Mouse (Mus musculus) spleen, adult 2 months (tissue): Measurements from ENCODE around the gene Acsm1. TPM values are rescaled to one million over a fixed set of nuclear protein-coding genes. Genes with fewer than 3 reads are reported as not detected.

ENCODE experiments used
- DNase-seq, 2 experiments: peaks; one replicate each; pipeline versions ENCODE4 v3.0.0 to v3.0.0-alpha.2; 2012 to 2021; ENCODE audit warnings: low spot score in 2 of 2, low read depth in 1 of 2
- H3K27ac ChIP-seq: fragments of 200-500 bp; 2 replicates; pipeline ENCODE4 v1.5.1; 2012; ENCODE audit warnings: low read length, inconsistent platforms; ENCODE audit not compliant: insufficient read depth
- H3K27me3 ChIP-seq: fragments of 200-500 bp; 2 replicates; pipeline ENCODE4 v1.6.1; 2012; ENCODE audit warnings: mild to moderate bottlenecking, moderate library complexity, low read length, inconsistent platforms; ENCODE audit not compliant: control insufficient read depth, insufficient read depth
- H3K36me3 ChIP-seq: fragments of 200-500 bp; 2 replicates; pipeline ENCODE4 v1.6.1; 2012; ENCODE audit warnings: mild to moderate bottlenecking, low read length, inconsistent platforms; ENCODE audit not compliant: control insufficient read depth, insufficient read depth
- H3K4me1 ChIP-seq: fragments of 200-500 bp; 2 replicates; pipeline ENCODE4 v1.6.1; 2011; ENCODE audit warnings: inconsistent platforms; ENCODE audit not compliant: control insufficient read depth, insufficient read depth, insufficient read length
- H3K4me3 ChIP-seq: fragments of 200-500 bp; 2 replicates; pipeline ENCODE4 v1.5.1; 2011; ENCODE audit warnings: mild to moderate bottlenecking, inconsistent platforms; ENCODE audit not compliant: insufficient read depth, insufficient read length; ENCODE audit errors: extremely low read depth
- CTCF ChIP-seq: fragments of 200-500 bp; IDR thresholded peaks from 2 replicates; pipeline ENCODE4 v1.5.1; 2011; ENCODE audit warnings: mild to moderate bottlenecking, inconsistent platforms; ENCODE audit not compliant: insufficient read depth, insufficient read length, insufficient replicate concordance; ENCODE audit errors: extremely low read depth
- POLR2A ChIP-seq: fragments of 200-500 bp; IDR thresholded peaks from 2 replicates; pipeline ENCODE4 v1.6.1; 2011; ENCODE audit warnings: low read depth, low read length, inconsistent platforms
- WGBS: fragments of 180-500 bp; shearing (Covaris S2); methylation state at CpG from one replicate; pipeline ENCODE4 v1.1.7; 2018; 5-methylcytosine and 5-hydroxymethylcytosine counted together
- polyA plus RNA-seq: library from polyadenylated mRNA; depleted of rRNA; stranded (reverse); fragments of >200 nt; gene quantifications from 2 replicates; pipeline ENCODE4 v1.2.3, GENCODE M21; 2012

The Acsm1 gene
- polyA plus RNA-seq, 1 experiment: not detected

GRCm38 (mm10) chr7:119617593-119617992 lies 10.8 kb downstream of the Acsm1 start:
- no peak overlapping the region for H3K27ac ChIP-seq
- H3K4me3 ChIP-seq: no peak overlapping the region
- no peaks in the 10 kb centered on the region for H3K36me3 ChIP-seq
- TF ChIP-seq CTCF: no peak
- no peak for TF ChIP-seq POLR2A
- no peaks in the 10 kb centered on the region for H3K27me3 ChIP-seq
- DNase-seq: no peak
- H3K4me1 ChIP-seq: no peaks in the 10 kb centered on the region
- WGBS: 87% methylated on average over 6 of the region's 6 CpGs

- no peaks in the 10 kb centered on the region for H3K27me3 ChIP-seq
- no peak overlapping the region for H3K27ac ChIP-seq
- H3K4me1 ChIP-seq: no peaks in the 10 kb centered on the region
- TF ChIP-seq CTCF (no peak), POLR2A (no peak)
- no peak overlapping the region for H3K4me3 ChIP-seq
- WGBS: 49% methylated on average over 4 of the region's 4 CpGs
- H3K36me3 ChIP-seq: no peaks in the 10 kb centered on the region
- DNase-seq: no peak
Observed at GRCm38 (mm10) chr7:119618209-119618935, 11.5 kb downstream of the Acsm1 start.

- TF ChIP-seq POLR2A (no peak), CTCF (no peak)
- H3K36me3 ChIP-seq: no peaks in the 10 kb centered on the region
- H3K27me3 ChIP-seq: no peaks in the 10 kb centered on the region
- DNase-seq: no peak
- H3K4me3 ChIP-seq: no peak overlapping the region
- no peak overlapping the region for H3K27ac ChIP-seq
- no peaks in the 10 kb centered on the region for H3K4me1 ChIP-seq
Observed at GRCm38 (mm10) chr7:119620157-119620556, 13.3 kb downstream of the Acsm1 start.

GRCm38 (mm10) chr7:119638773-119639172 lies 31.9 kb downstream of the Acsm1 start:
- no peaks in the 10 kb centered on the region for H3K36me3 ChIP-seq
- no peak for DNase-seq
- no peak overlapping the region for H3K4me3 ChIP-seq
- no peaks in the 10 kb centered on the region for H3K27me3 ChIP-seq
- TF ChIP-seq POLR2A (no peak), CTCF (no peak)
- no peak overlapping the region for H3K27ac ChIP-seq
- H3K4me1 ChIP-seq: no peaks in the 10 kb centered on the region

GRCm38 (mm10) chr7:119642307-119642706 lies 35.5 kb downstream of the Acsm1 start:
- Histone ChIP-seq H3K36me3 (no peaks in the 10 kb centered on the region), H3K4me3 (no peak overlapping the region), H3K27ac (no peak overlapping the region), H3K27me3 (no peaks in the 10 kb centered on the region), H3K4me1 (no peaks in the 10 kb centered on the region)
- TF ChIP-seq POLR2A (no peak), CTCF (no peak)
- 71% methylated on average over 5 of the region's 5 CpGs for WGBS
- no peak for DNase-seq

GRCm38 (mm10) chr7:119667893-119668292 lies 61.1 kb downstream of the Acsm1 start:
- no peak overlapping the region for H3K27ac ChIP-seq
- no peaks in the 10 kb centered on the region for H3K36me3 ChIP-seq
- H3K4me1 ChIP-seq: no peaks in the 10 kb centered on the region
- DNase-seq: no peak
- H3K4me3 ChIP-seq: no peak overlapping the region
- H3K27me3 ChIP-seq: no peaks in the 10 kb centered on the region
- TF ChIP-seq CTCF (no peak), POLR2A (no peak)
- WGBS: 75% methylated on average over 3 of the region's 3 CpGs

- Histone ChIP-seq H3K4me1 (no peaks in the 10 kb centered on the region), H3K27ac (no peak overlapping the region), H3K4me3 (no peak overlapping the region), H3K27me3 (no peaks in the 10 kb centered on the region), H3K36me3 (no peaks in the 10 kb centered on the region)
- whole genome bisulfite sequencing: 77% methylated on average over 5 of the region's 5 CpGs
- no peak for DNase-seq
- TF ChIP-seq POLR2A: no peak
- no peak for TF ChIP-seq CTCF
Observed at GRCm38 (mm10) chr7:119670395-119670794, 63.6 kb downstream of the Acsm1 start.
